Mouse (Mus musculus) neutrophil, adult 83 days (primary cell): ENCODE results near the gene Fam72a. TPM values are rescaled to one million over a fixed set of nuclear protein-coding genes. Genes with fewer than 3 reads are reported as not detected.

ENCODE experiments used
- total RNA-seq, 2 experiments: library from RNA; stranded (reverse); gene quantifications; one replicate each; pipeline ENCODE4 v1.2.4; 2023

Fam72a gene
- 1 to 10 TPM; 2.0 to 3.0 TPM for total RNA-seq

DNA sequence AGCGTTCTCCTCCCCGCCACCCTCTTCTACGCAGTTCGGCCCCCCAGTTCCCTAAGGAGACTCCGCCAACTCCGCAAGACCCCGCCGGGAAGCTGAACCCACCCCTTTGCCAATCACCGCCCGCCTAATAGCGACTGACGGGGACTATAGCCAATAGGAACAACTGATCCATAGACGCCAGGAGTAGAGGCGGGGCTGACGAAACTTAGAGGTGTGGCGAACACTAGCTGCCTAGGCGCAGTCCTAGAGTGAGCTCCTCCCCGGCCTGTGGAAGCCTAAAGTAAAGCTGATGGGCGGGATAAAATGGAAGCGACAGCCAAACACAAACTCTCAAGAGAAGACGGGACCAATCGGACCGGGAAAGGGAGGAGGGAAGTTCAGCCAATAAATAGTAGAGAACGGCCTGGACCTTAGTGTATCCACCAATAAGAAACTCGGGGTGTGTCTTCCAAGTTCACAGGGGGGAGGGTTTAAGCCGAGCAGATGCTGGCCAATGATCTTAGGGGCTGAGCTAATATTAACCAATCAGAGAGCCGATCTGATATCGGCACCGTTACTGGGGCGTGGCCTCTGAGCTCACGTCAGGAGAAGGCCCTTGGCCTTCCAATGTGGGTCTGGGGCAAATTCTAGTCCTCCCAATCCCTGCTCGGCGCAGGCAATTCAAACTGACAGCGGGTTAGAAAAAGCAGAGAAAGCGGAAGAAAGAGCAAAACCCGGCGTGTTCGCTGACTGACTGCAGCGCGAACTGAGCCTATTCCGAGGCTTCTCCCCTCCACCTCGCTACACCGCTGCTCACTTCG is at the start of gene Fam72a, which contains the start of gene Srgap2:
Fam72a (plus strand) TSS at position 623 of the 800 bp plus-strand sequence.
Srgap2 (minus strand) TSS at position 72 of the 800 bp plus-strand sequence.

Other genes with a start within 250 kb of the Fam72a start
- 10 to 100 TPM; 56.7 to 57.8 TPM for gene Ikbke, start 248.3 kb upstream of the Fam72a start, total RNA-seq
- gene Srgap2, start 551 bp upstream of the Fam72a start, total RNA-seq, result 10 to 100 TPM; 64.7 to 73.6 TPM
- not detected for gene Avpr1b, start 71.3 kb downstream of the Fam72a start, total RNA-seq
- 100 to 1,000 TPM; 147 to 206 TPM for gene Ctse, start 110.4 kb downstream of the Fam72a start, total RNA-seq
- gene Rab7b, start 160.8 kb downstream of the Fam72a start, total RNA-seq, result 1 to 10 TPM; 3.9 to 5.1 TPM
- gene Slc26a9, start 216.1 kb downstream of the Fam72a start, total RNA-seq, result not detected